Mouse (Mus musculus): ENCODE measurements around the gene Egfr. TPM values are rescaled to one million over a fixed set of nuclear protein-coding genes. Genes with fewer than 3 reads are reported as not detected.

Gene Egfr
- polyA plus RNA-seq (2012; rRNA removed) = 44.6 and 47.8 TPM in 2 replicates

GRCm38 (mm10) chr11:16752007-16752348 lies at the start of gene Egfr:
TSS of gene Egfr (plus strand) at chr11:16752203.
- no peak for DNase-seq (ENCODE audit: low read depth)

DNA sequence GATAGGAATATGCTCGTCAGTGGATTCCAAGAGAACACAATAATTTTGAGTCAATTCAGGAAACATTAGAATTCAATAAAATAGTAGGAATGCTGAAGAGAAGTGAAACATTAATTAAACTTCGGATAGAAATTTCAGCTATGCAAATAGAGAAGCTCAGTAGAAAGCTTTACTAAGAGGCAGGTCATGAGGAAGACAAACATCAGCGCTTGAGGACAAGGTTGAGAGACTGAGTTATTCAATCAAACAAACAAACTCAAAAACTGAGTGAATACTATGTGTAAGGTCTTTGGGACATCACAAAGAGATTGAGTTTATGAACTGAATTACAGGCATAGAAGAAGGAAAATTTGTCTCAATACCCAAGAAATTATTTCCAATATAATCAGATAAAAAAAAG lies 48.8 kb upstream of the Egfr start:
- DNase-seq (ENCODE audit: low read depth) = no peak

- DNase-seq (ENCODE audit: low read depth) = no peak
Measured at GRCm38 (mm10) chr11:16735083-16735644, 16.8 kb upstream of the Egfr start.

DNA sequence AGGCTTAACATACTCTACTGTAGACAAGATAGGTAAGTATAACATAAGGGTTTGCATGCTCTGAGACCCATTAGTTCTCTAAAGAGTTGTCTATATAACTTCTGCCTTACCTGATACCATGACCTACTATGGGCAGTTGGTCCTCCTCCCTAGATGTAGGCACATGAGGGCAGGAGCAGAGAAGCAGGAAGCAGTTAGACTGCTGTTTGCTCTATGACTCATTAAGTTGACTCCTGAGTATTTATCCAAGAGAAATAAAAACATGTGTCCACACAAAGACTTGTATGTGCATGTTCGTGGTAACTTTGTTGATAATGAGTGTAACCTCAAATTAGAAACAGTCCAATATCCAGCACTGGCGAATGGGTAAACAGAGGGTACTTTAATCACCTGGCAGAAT lies 14.7 kb upstream of the Egfr start:
- no peak for DNase-seq (ENCODE audit: low read depth)

GRCm38 (mm10) chr11:16738691-16739090 lies 13.3 kb upstream of the Egfr start:
- no peak for DNase-seq (ENCODE audit: low read depth)

- no peak for DNase-seq (ENCODE audit: low read depth)
Measured at GRCm38 (mm10) chr11:16739155-16739554, 12.8 kb upstream of the Egfr start.

DNA sequence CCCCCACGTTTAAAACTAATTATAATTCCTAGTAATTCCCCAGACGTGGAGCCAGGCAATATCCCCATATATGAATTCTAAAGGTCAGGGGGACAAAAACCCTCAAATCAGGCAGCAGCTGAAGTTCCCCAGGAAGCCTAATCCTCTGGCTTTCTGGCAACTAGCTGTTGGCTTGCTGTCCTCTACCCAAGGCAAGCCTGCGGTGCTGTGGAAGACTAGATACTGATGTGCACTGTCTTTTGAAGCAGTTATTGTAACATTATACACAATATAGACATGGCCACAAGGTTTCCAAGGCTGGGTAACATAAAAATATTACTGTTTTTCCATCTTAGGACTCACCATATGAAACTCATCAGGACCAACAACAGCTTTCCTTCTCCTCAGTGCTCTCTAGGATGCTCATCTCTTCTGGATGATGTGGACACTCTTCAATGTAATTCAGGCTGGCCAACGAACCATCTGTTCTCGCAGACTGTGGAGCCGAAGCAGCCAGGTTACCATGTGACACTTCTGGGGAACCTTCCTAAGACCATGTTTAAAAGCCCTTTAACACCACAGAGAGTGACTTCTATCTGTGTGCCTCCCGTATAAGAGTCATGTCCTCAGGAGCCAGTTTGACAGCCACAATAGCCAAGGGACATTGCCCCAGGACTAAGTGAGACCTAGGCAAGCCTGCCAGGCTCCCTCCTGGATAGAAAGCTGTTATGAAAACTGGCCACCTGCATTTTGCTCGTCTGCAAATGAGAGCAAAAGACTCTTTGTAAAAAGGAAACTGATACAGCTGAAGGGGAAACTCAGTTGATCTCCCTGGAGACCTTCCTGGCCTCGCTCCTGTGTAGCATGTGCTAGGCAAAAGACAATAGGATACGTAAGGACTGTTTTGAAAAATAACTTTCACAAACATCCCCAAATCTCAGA lies 11.1 kb upstream of the Egfr start:
- DNase-seq (ENCODE audit: low read depth) = no peak

DNA sequence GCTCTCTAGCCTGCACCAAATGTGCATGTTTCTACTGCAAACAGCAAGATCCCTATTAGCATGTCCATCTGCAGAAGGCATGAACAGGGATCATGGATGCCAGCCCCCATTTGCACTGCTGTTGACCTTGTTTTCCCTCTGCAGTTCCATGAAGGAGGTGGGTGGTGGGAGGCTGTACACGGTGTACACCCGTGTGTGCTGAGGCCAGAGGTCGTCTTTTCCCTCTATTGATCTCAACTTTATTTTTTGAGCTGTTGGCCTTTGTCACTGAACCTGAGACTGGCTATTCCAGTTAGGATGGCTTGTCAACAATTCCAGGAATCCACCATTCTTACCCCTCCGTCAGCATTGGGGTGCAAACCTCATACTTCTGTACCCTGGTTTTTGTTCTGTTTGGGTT lies 9.8 kb upstream of the Egfr start:
- DNase-seq (ENCODE audit: low read depth) = no peak

DNA sequence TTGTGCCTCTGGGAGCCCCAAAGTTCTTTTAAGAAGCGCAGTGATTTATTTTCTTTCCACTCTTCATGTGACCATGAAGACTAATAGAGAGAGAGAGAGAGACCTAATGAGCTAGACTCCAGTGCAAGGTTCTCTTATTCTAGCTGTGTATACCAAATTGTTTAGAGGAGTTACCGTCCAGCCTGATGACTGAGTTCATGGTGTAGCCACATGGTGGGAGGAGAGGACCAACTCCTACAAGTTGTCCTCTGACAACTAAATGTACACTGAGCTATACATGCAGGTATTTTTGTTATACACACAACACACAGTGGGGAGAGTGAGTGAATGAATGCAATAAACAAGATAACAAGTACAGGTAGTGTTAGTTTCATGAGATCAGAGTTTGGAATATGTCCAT lies 9.2 kb upstream of the Egfr start:
- DNase-seq (ENCODE audit: low read depth) = no peak

DNA sequence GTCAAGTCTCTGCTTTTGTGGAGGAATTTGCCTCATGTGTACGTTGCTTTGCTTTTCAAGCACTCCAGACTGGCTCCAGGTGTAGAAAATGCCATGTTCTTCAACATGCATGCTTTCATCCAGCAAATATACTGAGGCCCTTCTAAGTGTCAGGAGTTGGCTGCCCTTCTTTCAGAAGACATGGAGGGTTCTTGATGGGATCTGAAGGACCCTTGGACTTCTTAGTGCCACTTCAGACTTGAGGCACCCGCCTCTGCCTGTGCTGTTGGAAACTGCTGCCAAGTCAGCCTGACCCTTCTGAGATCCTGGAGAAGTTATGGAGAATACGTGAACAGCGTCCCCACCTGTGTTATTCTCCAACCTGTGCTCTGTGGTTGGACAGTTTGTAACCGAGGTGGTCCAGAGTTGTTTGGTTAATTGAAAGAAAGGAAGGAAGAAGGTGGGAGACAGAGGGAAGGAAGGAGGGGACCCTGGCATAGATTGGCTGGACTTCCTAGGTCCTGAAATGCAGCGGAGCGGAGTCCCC lies 483 bp upstream of the Egfr start:
- DNase-seq (ENCODE audit: low read depth) = no peak

- DNase-seq (ENCODE audit: low read depth) = no peak
Measured at GRCm38 (mm10) chr11:16752349-16753153, 548 bp downstream of the Egfr start.

DNA sequence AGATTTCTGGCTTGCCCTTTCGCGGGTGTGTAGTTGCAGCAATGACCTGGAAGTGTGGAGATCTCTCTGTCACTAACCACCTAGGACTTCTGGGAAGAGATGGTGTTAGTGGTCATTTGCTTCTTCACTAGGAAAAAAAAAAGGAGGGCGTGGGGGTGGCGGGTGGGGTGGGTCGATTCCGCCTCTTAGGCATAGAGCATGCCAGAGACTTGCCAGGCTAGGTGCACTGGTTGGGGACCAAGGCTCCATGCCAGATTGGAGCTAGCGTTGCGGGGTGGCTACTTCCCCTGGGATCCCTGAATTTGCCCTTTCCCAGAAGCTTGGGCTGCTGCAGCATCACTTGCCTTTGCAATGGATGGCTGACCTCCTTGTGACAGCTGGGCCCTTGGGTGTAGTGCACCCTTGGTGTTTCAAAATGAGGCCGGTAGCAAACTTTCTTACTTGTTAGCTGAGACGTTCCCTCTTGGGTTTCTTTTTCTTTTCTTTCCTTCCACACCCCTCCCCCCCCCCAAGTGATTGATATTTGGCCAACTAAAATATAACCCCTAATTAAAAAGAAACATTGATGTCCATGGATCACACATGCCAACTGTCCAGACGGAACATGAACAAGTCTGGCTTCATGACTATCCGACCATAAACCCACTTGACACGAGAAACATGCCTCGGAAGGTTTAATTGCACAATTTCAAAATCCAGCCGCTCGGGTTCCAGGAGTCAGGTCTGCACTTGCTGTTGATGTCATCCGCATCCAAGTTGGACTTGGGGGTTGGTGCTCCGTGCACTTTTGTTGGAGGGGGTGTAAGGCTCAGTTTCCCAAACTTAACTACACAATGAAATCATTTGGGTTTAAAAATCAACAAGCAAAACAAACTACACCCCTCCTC lies 1.4 kb downstream of the Egfr start:
- DNase-seq (ENCODE audit: low read depth) = no peak

DNA sequence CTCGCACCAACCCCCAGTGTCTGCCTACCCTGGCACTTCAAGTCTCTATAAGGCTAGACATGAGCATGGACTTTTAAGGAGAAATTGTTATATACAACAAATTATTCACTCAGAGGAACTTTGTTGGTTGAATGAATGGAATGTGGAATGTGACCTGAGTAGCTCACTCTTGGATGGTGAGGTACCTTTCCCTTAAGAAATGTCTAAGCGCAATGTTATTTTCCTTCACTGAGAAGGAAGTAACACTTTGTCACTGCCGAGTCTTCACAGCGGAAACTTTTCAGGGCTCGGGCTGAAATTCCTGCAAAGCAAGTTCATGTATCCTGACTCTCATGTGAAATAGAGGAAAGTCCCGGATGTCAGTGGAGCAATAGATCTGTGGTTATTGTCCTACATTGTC lies 7.9 kb downstream of the Egfr start:
- DNase-seq (ENCODE audit: low read depth) = no peak

DNA sequence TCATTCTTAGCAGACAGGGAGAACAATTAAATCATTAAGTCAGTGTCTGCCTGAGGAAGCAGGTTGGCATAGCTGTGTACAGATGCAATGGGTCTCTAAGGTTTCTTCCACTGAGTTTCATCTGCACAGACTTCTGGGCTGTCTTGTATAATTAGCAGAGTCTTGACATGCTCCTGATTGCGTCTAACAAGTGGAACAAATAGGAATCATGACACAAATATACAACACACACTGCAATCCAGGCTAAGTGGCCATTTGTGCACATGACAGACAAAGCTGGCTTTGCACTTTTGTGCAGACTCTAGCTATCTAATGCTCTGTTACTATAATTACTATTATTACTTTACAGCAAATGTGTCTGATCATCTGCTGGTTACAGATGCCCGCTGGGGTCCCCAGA lies 9.2 kb downstream of the Egfr start:
- no peak for DNase-seq (ENCODE audit: low read depth)

DNA sequence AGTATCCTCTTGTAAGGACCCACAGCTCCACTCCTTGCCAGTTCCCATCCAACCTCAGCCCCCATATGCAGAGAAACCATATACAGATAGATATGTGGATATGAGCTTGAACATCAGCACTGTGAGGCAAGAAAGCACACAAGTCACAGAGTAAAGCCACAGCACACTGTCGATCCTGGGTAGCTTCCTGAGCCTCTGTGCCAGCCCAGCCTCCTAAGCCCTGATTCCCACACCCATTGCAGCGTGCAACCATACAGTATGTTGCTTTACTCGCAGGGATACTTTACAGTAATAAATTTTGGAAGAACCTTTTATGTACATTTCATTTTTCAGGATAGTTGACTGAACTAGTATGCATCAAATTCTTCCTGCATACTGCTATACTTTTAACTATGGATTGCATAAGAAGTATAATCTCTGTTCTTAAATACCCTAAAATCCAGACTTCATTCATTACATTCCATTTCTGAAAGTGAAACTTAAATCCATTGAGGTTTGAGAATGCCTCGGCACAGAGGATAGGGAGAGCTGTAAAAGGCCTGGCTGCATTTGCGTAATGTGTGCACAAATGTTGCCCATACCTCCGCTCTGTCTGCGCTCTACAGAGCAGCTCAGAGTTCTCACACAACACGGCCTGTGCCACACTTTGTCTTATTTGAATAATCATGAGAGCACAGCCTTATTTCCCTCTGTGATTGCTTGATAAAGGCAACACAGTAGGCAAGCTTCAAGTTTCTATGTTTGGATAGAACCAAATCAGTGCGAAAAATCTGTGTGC lies 14.2 kb downstream of the Egfr start:
- no peak for DNase-seq (ENCODE audit: low read depth)

GRCm38 (mm10) chr11:16767984-16768383 lies 16.0 kb downstream of the Egfr start:
- DNase-seq (ENCODE audit: low read depth) = no peak

DNA sequence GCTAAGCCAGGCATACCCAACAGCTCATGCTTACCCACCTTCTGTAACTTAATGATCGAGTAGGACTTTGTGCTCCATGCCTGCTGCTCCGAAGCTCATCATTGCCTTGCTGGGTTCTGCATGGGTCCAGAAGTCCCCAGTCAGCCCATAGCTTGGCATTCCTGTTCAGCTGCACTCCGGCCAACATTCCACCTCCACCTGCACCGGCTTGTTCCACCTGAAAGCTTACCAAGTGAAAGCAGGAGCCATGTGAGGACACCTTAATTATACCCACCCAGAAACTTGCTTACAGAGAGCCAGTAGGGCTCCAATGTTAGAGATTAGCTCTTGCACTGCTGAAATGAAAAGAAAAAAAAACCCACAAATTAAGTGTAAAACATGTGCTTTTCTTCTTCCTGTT lies 17.3 kb downstream of the Egfr start:
- DNase-seq (ENCODE audit: low read depth) = no peak

- DNase-seq (ENCODE audit: low read depth) = no peak
Measured at GRCm38 (mm10) chr11:16769709-16770303, 17.8 kb downstream of the Egfr start.

DNA sequence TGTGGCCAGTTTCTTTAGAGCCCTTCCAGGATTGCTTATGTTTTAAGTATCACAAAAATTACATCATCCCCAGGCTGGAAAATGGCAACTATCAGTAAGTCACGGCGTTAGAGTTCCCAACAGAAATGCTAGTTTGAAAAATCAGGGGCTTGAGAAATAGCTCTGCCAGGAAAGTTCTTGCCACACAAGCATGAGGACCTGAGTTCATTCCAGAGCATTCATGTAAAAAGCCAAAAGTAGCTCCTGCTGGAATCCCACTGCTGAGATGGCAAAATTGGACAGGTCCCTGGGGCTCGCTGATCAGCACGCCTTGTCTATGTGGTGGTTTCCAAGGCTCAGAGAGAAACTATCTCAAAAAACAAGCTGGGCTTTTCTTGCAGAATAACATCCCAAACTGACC lies 19.0 kb downstream of the Egfr start:
- DNase-seq (ENCODE audit: low read depth) = no peak

GRCm38 (mm10) chr11:16772717-16773116 lies 20.7 kb downstream of the Egfr start:
- DNase-seq (ENCODE audit: low read depth) = no peak

All from gonadal fat pad, adult 2 months (tissue).